Mouse (Mus musculus) ES-Bruce4 (cell line): ENCODE measurements around the gene Uhrf2.

Experiments
- CTCF ChIP-seq: IDR thresholded peaks from one replicate; pipeline ENCODE4 v1.8.1; 2011; ENCODE audit warnings: low read depth, low read length
- POLR2A ChIP-seq: IDR thresholded peaks from one replicate; pipeline ENCODE4 v1.8.1; 2011; ENCODE audit warnings: low read length; ENCODE audit not compliant: insufficient read depth

- TF ChIP-seq POLR2A (no peak), CTCF (no peak)
Observed at GRCm38 (mm10) chr19:30125670-30126059, 95.4 kb downstream of the Uhrf2 start.
